Mouse (Mus musculus) cortical plate, adult 2 months (tissue): ENCODE results near the gene Hnrnph1.

Experiments
- CTCF ChIP-seq: fragments of 200-500 bp; IDR thresholded peaks from 2 replicates; pipeline ENCODE4 v1.5.1; 2011; ENCODE audit warnings: mild to moderate bottlenecking, control low read depth, low read length; ENCODE audit not compliant: insufficient read depth; ENCODE audit errors: extremely low read depth
- POLR2A ChIP-seq: fragments of 200-500 bp; IDR thresholded peaks from 2 replicates; pipeline ENCODE4 v1.6.1; 2011; ENCODE audit warnings: mild to moderate bottlenecking, low read length, control low read depth; ENCODE audit not compliant: insufficient read depth; ENCODE audit errors: extremely low read depth

DNA sequence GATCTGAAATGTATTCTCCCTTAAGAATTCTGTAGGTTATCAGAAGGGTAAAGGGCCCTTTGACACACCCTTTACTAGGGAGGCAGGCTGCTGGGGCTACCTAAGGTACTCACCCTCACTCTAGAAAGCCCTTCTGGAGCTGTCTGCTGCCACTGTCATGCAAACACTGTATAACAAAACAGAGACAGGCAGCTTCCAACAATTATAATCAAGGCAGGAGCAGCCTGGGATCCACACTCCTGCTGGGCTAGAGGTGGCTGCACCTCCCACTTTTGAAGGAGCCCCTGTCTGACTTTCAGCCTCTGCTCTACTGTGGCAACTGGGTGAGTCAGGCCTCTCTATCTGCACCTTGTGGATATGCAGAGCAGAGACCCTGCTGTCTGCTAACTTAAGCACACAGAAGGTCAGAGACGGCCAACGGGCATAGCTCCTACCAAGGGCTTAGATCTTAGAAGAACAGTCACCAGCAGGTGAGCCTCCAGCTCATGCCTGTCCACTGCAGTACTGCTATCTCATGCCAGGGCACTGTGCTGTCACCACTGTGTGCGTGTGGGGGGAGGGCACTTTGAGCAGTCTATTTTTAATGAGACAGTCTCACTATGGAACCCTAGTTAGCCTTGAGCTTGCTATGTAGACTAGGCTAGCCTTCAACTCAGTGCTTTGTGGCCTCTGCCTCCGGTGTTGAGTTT, 14.6 kb downstream of the Hnrnph1 start:
- TF ChIP-seq POLR2A (no peak), CTCF (no peak)
